Mouse (Mus musculus) hindbrain, embryonic 11.5 days (tissue): Measurements from ENCODE around the gene Slc15a4. TPM values are rescaled to one million over a fixed set of nuclear protein-coding genes. Genes with fewer than 3 reads are reported as not detected.
A peak's percentile ranks its signal among the peaks of the same experiment; 100 is the strongest.

ENCODE experiments used
- ATAC-seq: fragments of 200-750 bp; cut with Nextera tagmentation; 2 replicates; pipeline ENCODE4 v1.8.0; 2017; ENCODE audit warnings: mild to moderate bottlenecking, moderate TSS enrichment, moderate library complexity; ENCODE audit not compliant: low FRiP score
- DNase-seq: peaks from one replicate; pipeline ENCODE4 v3.0.0-alpha.2; 2015; ENCODE audit warnings: low spot score
- H3K27ac ChIP-seq: fragments of 300-500 bp; sonication (generic); 2 replicates; pipeline ENCODE4 v1.5.1; 2014; ENCODE audit warnings: mild to moderate bottlenecking, low read depth, low read length
- H3K27me3 ChIP-seq: fragments of 300-500 bp; sonication (generic); 2 replicates; pipeline ENCODE4 v1.6.1; 2014; ENCODE audit warnings: mild to moderate bottlenecking, low read length, moderate library complexity, mixed read lengths; ENCODE audit not compliant: control insufficient read depth, insufficient read depth
- H3K36me3 ChIP-seq: fragments of 300-500 bp; sonication (generic); 2 replicates; pipeline ENCODE4 v1.6.1; 2014; ENCODE audit warnings: mild to moderate bottlenecking, low read length, moderate library complexity, mixed read lengths; ENCODE audit not compliant: control insufficient read depth, insufficient read depth
- H3K4me1 ChIP-seq: fragments of 300-500 bp; sonication (generic); replicated peaks from 2 replicates; pipeline ENCODE4 v1.6.1; 2014; ENCODE audit warnings: low read length, mixed read lengths; ENCODE audit not compliant: control insufficient read depth, insufficient read depth
- H3K4me2 ChIP-seq: fragments of 300-500 bp; sonication (generic); replicated peaks from 2 replicates; pipeline ENCODE4 v1.6.1; 2014; ENCODE audit warnings: mild to moderate bottlenecking, low read depth, low read length
- H3K4me3 ChIP-seq: fragments of 300-500 bp; sonication (generic); 2 replicates; pipeline ENCODE4 v1.5.1; 2014; ENCODE audit warnings: low read depth, low read length
- H3K9ac ChIP-seq: fragments of 300-500 bp; sonication (generic); 2 replicates; pipeline ENCODE4 v1.6.1; 2014; ENCODE audit warnings: low read depth, low read length
- H3K9me3 ChIP-seq: fragments of 300-500 bp; sonication (generic); 2 replicates; pipeline ENCODE4 v1.6.1; 2016; ENCODE audit warnings: low read length; ENCODE audit not compliant: control insufficient read depth
- WGBS: fragments of 180-500 bp; shearing (Covaris S2); extraction: QIAGEN DNeasy Blood & Tissue Kit; methylation state at CpG from one replicate; pipeline ENCODE4 v1.1.7; 2014; 5-methylcytosine and 5-hydroxymethylcytosine counted together
- polyA plus RNA-seq: library from polyadenylated mRNA; unstranded; fragments of >200 nt; fragmentation: Nextera tagmentation; extraction: Ambion mirVana; gene quantifications from 2 replicates; pipeline ENCODE4 v1.2.1, GENCODE M21; 2014

Slc15a4 gene
- polyA plus RNA-seq, 1 experiment from 2014 or later, result 22.2 TPM

DNA sequence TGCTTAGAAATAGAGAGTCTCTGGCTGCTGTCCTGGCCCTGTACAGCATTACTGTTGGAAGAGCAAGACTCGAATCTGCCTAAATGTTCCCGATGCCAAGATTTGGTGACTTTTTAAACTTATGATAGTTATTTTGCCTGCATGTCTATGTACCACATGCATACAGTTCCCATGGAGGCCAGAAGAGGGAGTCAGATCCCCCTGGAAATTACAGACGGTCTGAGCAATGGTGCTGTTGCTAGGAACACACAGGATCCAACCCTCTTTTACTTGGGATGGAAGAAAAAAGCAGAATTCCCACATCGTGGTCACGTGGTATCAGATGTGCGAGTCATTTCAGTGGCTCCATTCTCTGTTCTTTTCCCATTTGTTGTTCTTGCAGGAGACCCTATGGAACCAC, 39.8 kb downstream of the Slc15a4 start:
- DNase-seq (peak; percentile 32), ATAC-seq (no peak)
- Histone ChIP-seq H3K4me1 (no peaks in the 10 kb centered on the region), H3K27ac (no peak overlapping the region), H3K27me3 (no peaks in the 10 kb centered on the region), H3K4me2 (no peak overlapping the region), H3K9ac (no peak overlapping the region), H3K9me3 (no peaks in the 10 kb centered on the region), H3K36me3 (0 out of 2 replicates have a peak, but pooled peaks cover 5% of the 10 kb centered on the region), H3K4me3 (no peak overlapping the region)
- 85% methylated on average over 6 of the region's 6 CpGs for WGBS

DNA sequence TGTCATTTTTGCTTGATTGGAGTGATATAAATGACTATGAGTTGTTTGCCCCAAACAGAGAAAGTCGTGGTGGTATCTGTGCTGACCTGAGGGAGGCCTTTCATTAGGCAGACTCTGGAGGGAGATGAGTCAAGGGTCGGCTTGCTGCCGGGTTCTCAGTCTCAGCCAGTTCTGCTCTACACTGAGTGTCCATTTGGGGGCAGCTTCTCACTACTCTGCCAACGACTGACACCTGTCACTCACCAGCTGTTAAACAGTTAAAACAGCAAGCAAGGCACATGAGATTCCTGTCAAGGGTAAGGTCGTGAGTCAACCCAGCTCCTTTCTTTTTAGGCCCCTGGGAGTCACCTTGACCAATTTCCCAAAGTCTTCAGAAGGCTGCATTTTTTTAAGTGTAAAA, 40.3 kb downstream of the Slc15a4 start:
- no peak for DNase-seq
- Histone ChIP-seq H3K4me2 (no peak overlapping the region), H3K9ac (no peak overlapping the region), H3K4me1 (no peaks in the 10 kb centered on the region), H3K36me3 (0 out of 2 replicates have a peak, but pooled peaks cover 5% of the 10 kb centered on the region), H3K27ac (no peak overlapping the region), H3K27me3 (no peaks in the 10 kb centered on the region), H3K4me3 (no peak overlapping the region), H3K9me3 (no peaks in the 10 kb centered on the region)
- no peak for ATAC-seq
- 71% methylated on average over 5 of the region's 5 CpGs for WGBS

DNA sequence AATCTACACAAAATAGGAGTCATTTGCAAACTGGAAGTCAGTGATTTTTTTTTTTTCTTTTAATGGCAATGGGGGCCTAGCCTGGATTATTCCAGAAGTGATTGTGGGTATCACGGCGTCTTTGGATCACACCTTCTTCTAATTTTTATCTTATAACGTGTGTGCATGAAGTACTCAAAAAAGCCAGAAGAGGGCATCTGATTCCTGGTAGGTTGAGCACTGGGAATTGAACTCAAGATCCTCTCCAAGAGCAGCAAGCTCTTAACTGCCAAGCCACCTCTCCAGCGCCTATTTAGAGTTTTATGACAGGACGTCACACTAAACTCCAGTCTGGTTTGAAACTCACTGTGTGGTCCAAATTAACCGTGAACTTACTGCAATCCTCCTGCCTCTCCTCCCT, 44.8 kb downstream of the Slc15a4 start:
- Histone ChIP-seq H3K27me3 (no peaks in the 10 kb centered on the region), H3K4me1 (no peaks in the 10 kb centered on the region), H3K9ac (no peak overlapping the region), H3K36me3 (no peaks in the 10 kb centered on the region), H3K27ac (no peak overlapping the region), H3K4me2 (no peak overlapping the region), H3K9me3 (no peaks in the 10 kb centered on the region), H3K4me3 (no peak overlapping the region)
- 76% methylated on average over 6 of the region's 6 CpGs for WGBS
- DNase-seq (no peak), ATAC-seq (no peak)

DNA sequence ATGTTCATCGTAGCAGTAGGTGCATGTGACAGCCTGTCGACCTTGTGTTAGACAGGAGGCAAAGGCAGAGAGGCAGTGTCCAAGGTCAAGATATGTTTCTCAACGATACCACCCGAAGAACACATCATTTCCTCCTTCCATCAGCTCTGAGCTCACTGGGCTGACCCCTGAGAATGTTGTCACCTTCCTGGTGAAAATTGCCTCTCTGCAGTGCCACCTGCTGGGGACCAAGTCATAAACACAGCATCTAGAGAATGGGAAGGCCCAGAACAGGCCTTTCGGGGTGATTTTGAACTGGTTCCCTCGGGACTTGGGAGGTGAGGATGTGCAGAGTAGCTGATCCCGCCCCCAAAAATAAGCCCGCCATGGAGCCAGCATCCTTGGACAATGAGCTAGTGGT, 49.0 kb downstream of the Slc15a4 start:
- WGBS, result 77% methylated on average over 8 of the region's 8 CpGs
- Histone ChIP-seq H3K27ac (no peak overlapping the region), H3K4me1 (no peaks in the 10 kb centered on the region), H3K36me3 (no peaks in the 10 kb centered on the region), H3K27me3 (no peaks in the 10 kb centered on the region), H3K4me2 (no peak overlapping the region), H3K4me3 (no peak overlapping the region), H3K9ac (no peak overlapping the region), H3K9me3 (no peaks in the 10 kb centered on the region)
- DNase-seq, result no peak
- ATAC-seq, result no peak

DNA sequence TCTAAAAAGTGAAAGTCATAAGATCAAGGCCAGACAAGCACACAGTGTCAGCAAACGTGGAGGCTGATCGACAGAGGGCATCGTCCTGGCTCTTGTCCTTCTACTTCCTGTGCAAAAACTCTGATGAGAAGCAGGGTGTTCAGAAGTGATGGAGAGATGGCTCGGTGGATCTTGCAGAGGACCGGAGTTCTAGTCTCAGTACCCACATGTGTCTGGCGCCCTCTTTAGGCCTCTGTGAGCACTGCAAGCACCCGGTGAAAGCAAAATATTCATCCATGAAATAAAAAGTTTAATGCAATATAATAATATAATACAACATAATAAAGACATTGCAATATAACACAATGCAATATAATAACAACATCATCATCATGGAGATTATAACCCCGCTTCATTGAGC, 55.3 kb downstream of the Slc15a4 start:
- no peak overlapping the region for H3K9ac ChIP-seq
- no peaks in the 10 kb centered on the region for H3K27me3 ChIP-seq
- DNase-seq (peak; percentile 51), ATAC-seq (no peak)
- no peak overlapping the region for H3K4me2 ChIP-seq
- H3K9me3 ChIP-seq, result no peaks in the 10 kb centered on the region
- no peak overlapping the region for H3K27ac ChIP-seq
- no peaks in the 10 kb centered on the region for H3K4me1 ChIP-seq
- H3K36me3 ChIP-seq, result no peaks in the 10 kb centered on the region
- H3K4me3 ChIP-seq, result no peak overlapping the region
- 59% methylated on average over 8 of the region's 8 CpGs for WGBS

DNA sequence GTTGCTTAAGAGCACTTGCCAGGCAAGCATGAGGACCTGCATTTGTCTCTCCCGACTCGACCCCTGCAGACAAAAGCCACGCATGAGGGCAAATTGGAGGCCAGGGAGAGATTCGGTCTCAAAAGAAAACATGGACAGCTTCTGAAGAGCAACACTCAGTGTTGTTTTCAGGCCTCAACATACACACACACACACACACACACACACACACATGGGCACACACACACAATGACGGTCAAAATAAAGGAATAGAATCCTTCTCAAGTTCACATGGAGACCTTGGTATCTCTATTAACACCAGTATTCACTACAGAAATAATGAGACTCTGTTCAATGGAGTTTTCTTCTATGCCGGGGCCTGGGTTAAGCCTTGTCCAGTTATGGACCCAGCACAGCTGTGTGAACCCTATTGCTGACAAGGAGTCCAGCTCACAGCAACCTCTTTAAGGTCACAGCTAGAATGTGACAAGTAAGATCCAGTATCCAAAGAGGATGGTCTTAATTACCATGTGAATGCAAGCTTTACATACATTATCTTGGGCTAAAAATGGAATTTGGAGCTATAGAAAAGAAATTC, 65.4 kb downstream of the Slc15a4 start:
- H3K4me2 ChIP-seq, result no peak overlapping the region
- 66% methylated on average over 6 of the region's 6 CpGs for WGBS
- no peaks in the 10 kb centered on the region for H3K36me3 ChIP-seq
- H3K9ac ChIP-seq, result no peak overlapping the region
- no peaks in the 10 kb centered on the region for H3K27me3 ChIP-seq
- ATAC-seq (no peak), DNase-seq (no peak)
- no peak overlapping the region for H3K4me3 ChIP-seq
- H3K9me3 ChIP-seq, result no peaks in the 10 kb centered on the region
- no peak overlapping the region for H3K27ac ChIP-seq
- no peaks in the 10 kb centered on the region for H3K4me1 ChIP-seq

DNA sequence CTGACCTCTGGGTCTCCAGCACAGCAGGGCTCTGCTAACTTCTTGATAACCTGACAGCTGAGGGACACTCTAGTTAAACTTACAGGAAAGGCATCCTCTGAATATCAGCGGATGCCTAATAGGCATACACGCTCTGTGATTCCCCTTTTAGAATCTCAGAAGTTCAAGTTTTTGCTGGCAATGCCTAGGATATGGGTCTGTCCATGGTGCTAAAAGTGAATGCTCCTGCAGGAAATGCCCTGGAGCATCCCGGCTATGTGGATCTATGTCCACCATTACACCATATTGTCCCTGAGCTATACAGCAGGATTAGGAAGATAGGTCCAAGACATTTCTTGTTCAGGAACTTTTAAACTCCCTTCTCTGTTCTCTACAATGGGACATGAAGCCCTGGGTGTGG, 71.6 kb downstream of the Slc15a4 start:
- no peak for ATAC-seq
- Histone ChIP-seq H3K9ac (no peak overlapping the region), H3K27ac (no peak overlapping the region), H3K4me1 (no peaks in the 10 kb centered on the region), H3K36me3 (no peaks in the 10 kb centered on the region), H3K27me3 (no peaks in the 10 kb centered on the region), H3K4me3 (no peak overlapping the region), H3K4me2 (no peak overlapping the region), H3K9me3 (no peaks in the 10 kb centered on the region)
- DNase-seq, result no peak
- WGBS, result 84% methylated on average over 3 of the region's 3 CpGs

DNA sequence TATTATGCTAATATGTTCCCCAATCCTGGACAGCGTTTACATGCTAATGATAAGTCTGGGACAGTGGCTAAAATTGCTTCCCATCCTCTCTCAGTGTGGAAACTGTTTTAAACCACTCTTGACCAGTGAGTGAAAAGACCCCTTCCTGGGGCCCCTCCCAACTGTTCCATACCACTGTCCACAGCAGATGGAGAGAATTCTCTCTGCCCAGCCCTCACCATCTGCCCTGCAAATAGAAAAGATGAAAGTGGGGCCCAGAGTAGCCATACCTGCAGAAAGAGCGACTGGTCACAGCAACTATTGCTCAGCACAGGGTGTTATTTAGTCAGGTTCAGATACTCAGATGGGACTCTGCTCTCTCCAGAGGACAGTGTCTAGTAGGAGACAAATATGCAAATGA, 84.6 kb downstream of the Slc15a4 start:
- Histone ChIP-seq H3K4me3 (no peak overlapping the region), H3K27me3 (no peaks in the 10 kb centered on the region), H3K4me1 (no peaks in the 10 kb centered on the region), H3K9ac (no peak overlapping the region), H3K9me3 (no peaks in the 10 kb centered on the region), H3K27ac (no peak overlapping the region), H3K36me3 (no peaks in the 10 kb centered on the region), H3K4me2 (no peak overlapping the region)
- no peak for DNase-seq
- ATAC-seq, result no peak
- 78% methylated on average over 2 of the region's 2 CpGs for WGBS

DNA sequence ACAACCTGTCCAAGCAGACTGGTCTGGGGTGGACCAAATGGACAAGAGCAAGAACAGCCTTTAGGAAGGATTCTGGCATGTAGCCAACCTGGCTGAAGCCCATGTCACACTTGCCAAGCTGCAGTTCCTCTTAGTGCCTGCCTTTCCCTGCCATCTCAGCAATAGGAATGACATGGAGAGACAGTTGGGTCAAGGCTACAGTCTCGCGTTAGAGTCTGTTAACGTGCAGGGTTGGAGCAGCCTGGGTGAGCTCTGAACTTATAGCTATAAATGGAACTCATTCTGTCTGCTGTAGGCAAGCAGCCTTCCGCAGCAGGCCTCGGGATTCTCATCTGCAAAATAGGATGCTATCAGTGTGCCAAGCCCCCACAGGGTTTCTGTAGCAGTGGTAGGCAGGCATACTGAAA, 86.1 kb downstream of the Slc15a4 start:
- H3K9ac ChIP-seq, result no peak overlapping the region

More for the DNA sequence above, 86.1 kb downstream of the Slc15a4 start:
- DNase-seq (no peak), ATAC-seq (no peak)
- Histone ChIP-seq H3K9me3 (no peaks in the 10 kb centered on the region), H3K27me3 (no peaks in the 10 kb centered on the region), H3K36me3 (no peaks in the 10 kb centered on the region), H3K4me1 (no peaks in the 10 kb centered on the region), H3K4me2 (no peak overlapping the region), H3K4me3 (no peak overlapping the region), H3K27ac (no peak overlapping the region)
- 94% methylated on average over 5 of the region's 5 CpGs for WGBS
